Mouse (Mus musculus) ES-Bruce4 (cell line): ENCODE data around the gene Egln1. TPM values are rescaled to one million over a fixed set of nuclear protein-coding genes. Genes with fewer than 3 reads are reported as not detected.

Experiments
- H3K27ac ChIP-seq: 2 replicates; pipeline ENCODE4 v1.5.1; 2012; ENCODE audit warnings: low read length, inconsistent platforms; ENCODE audit not compliant: insufficient read depth
- H3K27me3 ChIP-seq: 2 replicates; pipeline ENCODE4 v1.6.1; 2012; ENCODE audit warnings: mild to moderate bottlenecking, low read length, inconsistent platforms; ENCODE audit not compliant: control insufficient read depth, poor library complexity, insufficient read depth, severe bottlenecking
- H3K36me3 ChIP-seq: 2 replicates; pipeline ENCODE4 v1.6.1; 2012; ENCODE audit warnings: inconsistent platforms, mild to moderate bottlenecking, low read length, moderate library complexity; ENCODE audit not compliant: control insufficient read depth, poor library complexity, insufficient read depth, severe bottlenecking
- H3K4me1 ChIP-seq: one replicate; pipeline ENCODE4 v1.8.1; 2011; ENCODE audit warnings: low read length; ENCODE audit not compliant: control insufficient read depth, insufficient read depth
- H3K4me3 ChIP-seq: 2 replicates; pipeline ENCODE4 v1.5.1; 2011; ENCODE audit warnings: low read depth, mild to moderate bottlenecking, low read length
- H3K9ac ChIP-seq: 2 replicates; pipeline ENCODE4 v1.6.1; 2012; ENCODE audit warnings: low read depth, mild to moderate bottlenecking, inconsistent platforms; ENCODE audit not compliant: poor library complexity, severe bottlenecking
- H3K9me3 ChIP-seq: replicated peaks from 2 replicates; pipeline ENCODE4 v1.6.1; 2012; ENCODE audit warnings: mild to moderate bottlenecking, low read length, inconsistent platforms; ENCODE audit not compliant: control insufficient read depth, poor library complexity, insufficient read depth, severe bottlenecking
- CTCF ChIP-seq: IDR thresholded peaks from one replicate; pipeline ENCODE4 v1.8.1; 2011; ENCODE audit warnings: low read depth, low read length
- EP300 ChIP-seq: IDR thresholded peaks from 2 replicates; pipeline ENCODE4 v1.6.1; 2011; ENCODE audit warnings: low read depth, low read length; ENCODE audit not compliant: insufficient read depth
- POLR2A ChIP-seq: IDR thresholded peaks from one replicate; pipeline ENCODE4 v1.8.1; 2011; ENCODE audit warnings: low read length; ENCODE audit not compliant: insufficient read depth
- polyA plus RNA-seq: library from polyadenylated mRNA; stranded (reverse); fragments of >200 nt; gene quantifications from 2 replicates; pipeline ENCODE4 v1.2.4, GENCODE M21; 2011; ENCODE audit warnings: low read depth; ENCODE audit not compliant: missing spikeins, insufficient read depth, insufficient read length

Gene Egln1
- polyA plus RNA-seq, 1 experiment: 20.3 TPM

DNA sequence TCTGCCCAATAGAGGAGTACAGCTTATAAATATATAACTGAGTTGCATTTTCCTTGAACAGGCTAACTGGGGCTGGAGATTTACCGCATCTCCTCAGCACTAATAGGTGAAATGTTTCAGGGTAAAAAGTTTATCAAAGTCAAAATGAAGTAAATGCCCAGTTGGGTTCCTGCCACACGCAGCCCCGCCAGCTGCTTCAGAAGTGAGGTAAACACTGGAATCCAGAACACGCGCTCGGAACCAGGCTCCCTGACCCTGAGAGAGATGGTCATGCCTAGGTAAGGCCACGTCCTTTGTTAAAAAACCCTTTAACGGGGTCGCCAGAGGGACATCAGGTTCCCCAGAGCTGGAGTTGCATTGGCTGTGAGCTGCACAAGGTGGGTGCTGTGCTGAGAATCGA lies 12.4 kb downstream of the Egln1 start:
- Histone ChIP-seq H3K27ac (no peak overlapping the region), H3K36me3 (no peaks in the 10 kb centered on the region), H3K27me3 (no peaks in the 10 kb centered on the region), H3K4me3 (no peak overlapping the region), H3K9me3 (no peaks in the 10 kb centered on the region), H3K4me1 (no peaks in the 10 kb centered on the region), H3K9ac (no peak overlapping the region)
- TF ChIP-seq CTCF (no peak), EP300 (no peak), POLR2A (no peak)

DNA sequence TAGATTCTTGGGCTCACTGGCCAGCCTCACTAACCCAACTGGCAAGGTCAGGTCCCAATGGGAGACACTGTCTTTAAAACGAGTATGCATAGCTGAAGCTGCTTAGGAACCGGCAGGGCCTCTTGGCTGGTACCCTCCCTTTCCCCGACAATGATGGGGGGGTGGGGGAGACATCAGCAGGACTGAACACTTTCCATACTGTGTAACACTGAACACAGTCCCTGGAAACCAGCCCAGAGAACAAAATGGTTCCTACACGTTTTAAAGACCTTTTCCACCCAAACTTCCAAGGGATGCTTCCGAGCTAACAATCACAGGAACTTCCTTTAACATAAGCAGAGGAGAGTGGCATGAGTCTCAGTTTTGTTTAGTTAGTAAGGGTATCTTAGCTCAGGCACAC lies 14.0 kb downstream of the Egln1 start:
- H3K27me3 ChIP-seq: no peaks in the 10 kb centered on the region
- TF ChIP-seq EP300: no peak
- TF ChIP-seq POLR2A: no peak
- no peak for TF ChIP-seq CTCF

GRCm38 (mm10) chr8:124932435-124932834 lies 16.7 kb downstream of the Egln1 start:
- no peak for TF ChIP-seq POLR2A
- no peak for TF ChIP-seq CTCF
- TF ChIP-seq EP300: no peak
- no peaks in the 10 kb centered on the region for H3K9me3 ChIP-seq
- no peak overlapping the region for H3K27ac ChIP-seq
- H3K9ac ChIP-seq: no peak overlapping the region
- no peaks in the 10 kb centered on the region for H3K4me1 ChIP-seq
- no peaks in the 10 kb centered on the region for H3K27me3 ChIP-seq
- H3K36me3 ChIP-seq: no peaks in the 10 kb centered on the region
- no peak overlapping the region for H3K4me3 ChIP-seq

More for the DNA sequence above, 14.0 kb downstream of the Egln1 start:
- no peaks in the 10 kb centered on the region for H3K4me1 ChIP-seq
- H3K36me3 ChIP-seq: no peaks in the 10 kb centered on the region
- H3K9me3 ChIP-seq: no peaks in the 10 kb centered on the region
- no peak overlapping the region for H3K27ac ChIP-seq
- H3K9ac ChIP-seq: no peak overlapping the region
- H3K4me3 ChIP-seq: no peak overlapping the region

DNA sequence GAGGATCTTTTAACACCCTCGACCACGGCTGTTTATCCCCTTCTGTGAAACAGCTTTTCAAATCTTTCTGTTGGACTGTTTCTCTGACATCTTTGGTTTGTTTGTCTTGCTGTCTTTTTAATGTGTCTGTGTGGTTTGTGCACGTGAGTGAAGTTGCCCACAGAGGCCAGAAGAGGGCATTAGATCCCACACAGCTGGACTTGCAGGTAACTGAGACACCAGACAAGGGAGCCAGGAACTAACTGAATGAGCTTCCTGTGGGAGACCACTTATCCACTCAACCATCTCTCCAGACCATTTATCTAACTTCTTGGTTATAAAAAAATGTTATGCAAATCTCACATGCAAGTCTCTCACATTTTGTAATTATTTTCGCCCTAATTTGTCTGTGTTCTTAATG lies 18.5 kb downstream of the Egln1 start:
- no peak for TF ChIP-seq EP300
- no peak for TF ChIP-seq POLR2A
- TF ChIP-seq CTCF: peak; percentile 34
- no peaks in the 10 kb centered on the region for H3K9me3 ChIP-seq
- no peaks in the 10 kb centered on the region for H3K27me3 ChIP-seq
- no peak overlapping the region for H3K4me3 ChIP-seq
- H3K9ac ChIP-seq: no peak overlapping the region
- H3K4me1 ChIP-seq: no peaks in the 10 kb centered on the region
- H3K27ac ChIP-seq: no peak overlapping the region
- no peaks in the 10 kb centered on the region for H3K36me3 ChIP-seq

GRCm38 (mm10) chr8:124930086-124930485 lies 19.0 kb downstream of the Egln1 start:
- H3K27me3 ChIP-seq: no peaks in the 10 kb centered on the region
- H3K9ac ChIP-seq: no peak overlapping the region
- H3K4me1 ChIP-seq: no peaks in the 10 kb centered on the region
- no peaks in the 10 kb centered on the region for H3K9me3 ChIP-seq
- no peak overlapping the region for H3K27ac ChIP-seq
- TF ChIP-seq CTCF (no peak), POLR2A (no peak), EP300 (no peak)
- H3K4me3 ChIP-seq: no peak overlapping the region
- H3K36me3 ChIP-seq: no peaks in the 10 kb centered on the region

GRCm38 (mm10) chr8:124929006-124929405 lies 20.1 kb downstream of the Egln1 start:
- H3K9me3 ChIP-seq: no peaks in the 10 kb centered on the region
- no peaks in the 10 kb centered on the region for H3K36me3 ChIP-seq
- no peaks in the 10 kb centered on the region for H3K4me1 ChIP-seq
- H3K9ac ChIP-seq: no peak overlapping the region
- TF ChIP-seq EP300 (no peak), CTCF (no peak), POLR2A (no peak)
- H3K4me3 ChIP-seq: no peak overlapping the region
- no peaks in the 10 kb centered on the region for H3K27me3 ChIP-seq
- no peak overlapping the region for H3K27ac ChIP-seq
